Mouse (Mus musculus): ENCODE results near the gene Olfr127. TPM values are rescaled to one million over a fixed set of nuclear protein-coding genes. Genes with fewer than 3 reads are reported as not detected.

The Olfr127 gene
- polyA plus RNA-seq, 1 experiment from 2014 or later, result not detected

Other genes starting within 250 kb of the Olfr127 start
- gene Olfr117, start 236.7 kb upstream of the Olfr127 start, polyA plus RNA-seq (2014; fragmentation: Nextera tagmentation; extraction: Ambion mirVana), result not detected in 2 replicates
- not detected in 2 replicates for gene Olfr118, start 233.4 kb upstream of the Olfr127 start, polyA plus RNA-seq (2014; fragmentation: Nextera tagmentation; extraction: Ambion mirVana)
- gene Olfr119, start 203.9 kb upstream of the Olfr127 start, polyA plus RNA-seq (2014; fragmentation: Nextera tagmentation; extraction: Ambion mirVana), result not detected in 2 replicates
- gene Olfr120, start 178.6 kb upstream of the Olfr127 start, polyA plus RNA-seq (2014; fragmentation: Nextera tagmentation; extraction: Ambion mirVana), result not detected in 2 replicates
- not detected in 2 replicates for gene Olfr121, start 151.6 kb upstream of the Olfr127 start, polyA plus RNA-seq (2014; fragmentation: Nextera tagmentation; extraction: Ambion mirVana)
- gene Olfr122, start 131.8 kb upstream of the Olfr127 start, polyA plus RNA-seq (2014; fragmentation: Nextera tagmentation; extraction: Ambion mirVana), result not detected in 2 replicates
- gene Olfr123, start 106.9 kb upstream of the Olfr127 start, polyA plus RNA-seq (2014; fragmentation: Nextera tagmentation; extraction: Ambion mirVana), result not detected in 2 replicates
- gene Olfr124, start 100.5 kb upstream of the Olfr127 start, polyA plus RNA-seq (2014; fragmentation: Nextera tagmentation; extraction: Ambion mirVana), result not detected in 2 replicates
- gene Olfr125, start 67.5 kb upstream of the Olfr127 start, polyA plus RNA-seq (2014; fragmentation: Nextera tagmentation; extraction: Ambion mirVana), result not detected in 2 replicates
- gene Olfr126, start 53.0 kb upstream of the Olfr127 start, polyA plus RNA-seq (2014; fragmentation: Nextera tagmentation; extraction: Ambion mirVana), result not detected in 2 replicates
- not detected in 2 replicates for gene Olfr128, start 20.1 kb downstream of the Olfr127 start, polyA plus RNA-seq (2014; fragmentation: Nextera tagmentation; extraction: Ambion mirVana)
- not detected in 2 replicates for gene Olfr761, start 52.6 kb downstream of the Olfr127 start, polyA plus RNA-seq (2014; fragmentation: Nextera tagmentation; extraction: Ambion mirVana)
- gene Olfr129, start 159.6 kb downstream of the Olfr127 start, polyA plus RNA-seq (2014; fragmentation: Nextera tagmentation; extraction: Ambion mirVana), result not detected in 2 replicates
- not detected in 2 replicates for gene Olfr130, start 163.5 kb downstream of the Olfr127 start, polyA plus RNA-seq (2014; fragmentation: Nextera tagmentation; extraction: Ambion mirVana)
- gene Olfr131, start 188.3 kb downstream of the Olfr127 start, polyA plus RNA-seq (2014; fragmentation: Nextera tagmentation; extraction: Ambion mirVana), result not detected in 2 replicates
- gene Olfr132, start 234.1 kb downstream of the Olfr127 start, polyA plus RNA-seq (2014; fragmentation: Nextera tagmentation; extraction: Ambion mirVana), result not detected in 2 replicates
- not detected in 2 replicates for gene Olfr133, start 244.8 kb downstream of the Olfr127 start, polyA plus RNA-seq (2014; fragmentation: Nextera tagmentation; extraction: Ambion mirVana)

All from stomach, embryonic 14.5 days (tissue).